Mouse (Mus musculus): ENCODE results near the gene Map4k2. TPM values are rescaled to one million over a fixed set of nuclear protein-coding genes. Genes with fewer than 3 reads are reported as not detected.
"Not testable (repeated sequence)": the region's sequence is repeated elsewhere in the genome, so short reads cannot be mapped to it uniquely, and the experiment has no call there.

The Map4k2 gene
- polyA plus RNA-seq, 1 experiment from 2014 or later = 4.3 TPM

- peak overlapping the region; percentile 88; the same call in 1 of the 2 replicates for H3K27ac ChIP-seq (ENCODE audit: low read depth, low read length)
- no peak for TF ChIP-seq CTCF (IDR thresholded peaks at IDR 0.05; ENCODE audit: low read depth)
- H3K9me3 ChIP-seq (ENCODE audit: control insufficient read depth) = no peaks in the 10 kb centered on the region
- peaks cover 14% of the 10 kb centered on the region for H3K36me3 ChIP-seq (ENCODE audit: control insufficient read depth, insufficient read depth)
- 53% methylated on average over 8 of the region's 8 CpGs for WGBS
- H3K27me3 ChIP-seq (replicated peaks; ENCODE audit: control insufficient read depth, insufficient read depth, low read length) = no peaks in the 10 kb centered on the region
- H3K4me3 ChIP-seq (ENCODE audit: low read depth, low read length) = peak overlapping the region; percentile 61
- peaks cover 3% of the 10 kb centered on the region; the same call in 1 of the 2 replicates for H3K4me1 ChIP-seq (replicated peaks; ENCODE audit: control insufficient read depth, insufficient read depth, low read length)
- no peak for ATAC-seq
- H3K4me2 ChIP-seq (replicated peaks; ENCODE audit: low read depth) = peak overlapping the region; percentile 76
- peak overlapping the region; percentile 80; the same call in 1 of the 2 replicates for H3K9ac ChIP-seq (ENCODE audit: low read depth, low read length)
Measured at GRCm38 (mm10) chr19:6305517-6306115, 35.3 kb upstream of the Map4k2 start.

GRCm38 (mm10) chr19:6306137-6306551 lies 34.8 kb upstream of the Map4k2 start, which contains the start of gene Cdc42bpg:
Cdc42bpg (plus strand) TSS chr19:6306456.
- H3K9ac ChIP-seq (ENCODE audit: low read depth, low read length) = peak within 1 kb of the TSS; percentile 80
- under 1% methylated on average over 30 of the region's 38 CpGs for WGBS
- H3K27me3 ChIP-seq (replicated peaks; ENCODE audit: control insufficient read depth, insufficient read depth, low read length) = no peaks in the 10 kb centered on the region
- H3K4me3 ChIP-seq (ENCODE audit: low read depth, low read length) = peak within 1 kb of the TSS; percentile 61
- ATAC-seq = peak; percentile 87
- TF ChIP-seq CTCF (IDR thresholded peaks at IDR 0.05; ENCODE audit: low read depth) = no peak
- H3K4me2 ChIP-seq (replicated peaks; ENCODE audit: low read depth) = peak within 1 kb of the TSS; percentile 76
- H3K4me1 ChIP-seq (replicated peaks; ENCODE audit: control insufficient read depth, insufficient read depth, low read length) = peaks cover 3% of the 10 kb centered on the region; the same call in 1 of the 2 replicates
- H3K9me3 ChIP-seq (ENCODE audit: control insufficient read depth) = no peaks in the 10 kb centered on the region
- H3K36me3 ChIP-seq (ENCODE audit: control insufficient read depth, insufficient read depth) = peaks cover 16% of the 10 kb centered on the region
- peak within 1 kb of the TSS; percentile 88 for H3K27ac ChIP-seq (ENCODE audit: low read depth, low read length)

- TF ChIP-seq CTCF (IDR thresholded peaks at IDR 0.05; ENCODE audit: low read depth) = peak; percentile 96
- peak overlapping the region; percentile 76 for H3K4me2 ChIP-seq (replicated peaks; ENCODE audit: low read depth)
- H3K36me3 ChIP-seq (ENCODE audit: control insufficient read depth, insufficient read depth) = peaks cover 21% of the 10 kb centered on the region
- peak overlapping the region; percentile 80 for H3K9ac ChIP-seq (ENCODE audit: low read depth, low read length)
- peak; percentile 75 for ATAC-seq
- no peaks in the 10 kb centered on the region for H3K27me3 ChIP-seq (replicated peaks; ENCODE audit: control insufficient read depth, insufficient read depth, low read length)
- under 1% methylated on average over 33 of the region's 34 CpGs for WGBS
- H3K4me1 ChIP-seq (replicated peaks; ENCODE audit: control insufficient read depth, insufficient read depth, low read length) = peaks cover 3% of the 10 kb centered on the region; the same call in 1 of the 2 replicates
- peak overlapping the region; percentile 61 for H3K4me3 ChIP-seq (ENCODE audit: low read depth, low read length)
- H3K9me3 ChIP-seq (ENCODE audit: control insufficient read depth) = no peaks in the 10 kb centered on the region
- peak overlapping the region; percentile 88 for H3K27ac ChIP-seq (ENCODE audit: low read depth, low read length)
Measured at GRCm38 (mm10) chr19:6306586-6306985, 34.3 kb upstream of the Map4k2 start.

GRCm38 (mm10) chr19:6307733-6308531 lies 33.0 kb upstream of the Map4k2 start:
- no peak for TF ChIP-seq CTCF (IDR thresholded peaks at IDR 0.05; ENCODE audit: low read depth)
- Histone ChIP-seq H3K27me3 (replicated peaks; ENCODE audit: control insufficient read depth, insufficient read depth, low read length) (no peaks in the 10 kb centered on the region), H3K9me3 (ENCODE audit: control insufficient read depth) (no peaks in the 10 kb centered on the region), H3K9ac (ENCODE audit: low read depth, low read length) (peak overlapping the region; percentile 31; the same call in 1 of the 2 replicates), H3K4me1 (replicated peaks; ENCODE audit: control insufficient read depth, insufficient read depth, low read length) (peaks cover 3% of the 10 kb centered on the region; the same call in 1 of the 2 replicates), H3K36me3 (ENCODE audit: control insufficient read depth, insufficient read depth) (peaks cover 32% of the 10 kb centered on the region), H3K4me2 (replicated peaks; ENCODE audit: low read depth) (peak overlapping the region; percentile 76), H3K4me3 (ENCODE audit: low read depth, low read length) (peak overlapping the region; percentile 61; the same call in 1 of the 2 replicates), H3K27ac (ENCODE audit: low read depth, low read length) (peak overlapping the region; percentile 41)
- no peak for ATAC-seq
- WGBS = 52% methylated on average over 9 of the region's 9 CpGs

GRCm38 (mm10) chr19:6310181-6310580 lies 30.8 kb upstream of the Map4k2 start:
- no peak overlapping the region for H3K4me2 ChIP-seq (replicated peaks; ENCODE audit: low read depth)

GRCm38 (mm10) chr19:6311783-6312182 lies 29.2 kb upstream of the Map4k2 start:
- H3K27ac ChIP-seq (ENCODE audit: low read depth, low read length); H3K27me3 ChIP-seq (replicated peaks; ENCODE audit: control insufficient read depth, insufficient read depth, low read length); ATAC-seq; H3K9me3 ChIP-seq (ENCODE audit: control insufficient read depth); H3K4me1 ChIP-seq (replicated peaks; ENCODE audit: control insufficient read depth, insufficient read depth, low read length); H3K4me2 ChIP-seq (replicated peaks; ENCODE audit: low read depth); H3K4me3 ChIP-seq (ENCODE audit: low read depth, low read length); H3K9ac ChIP-seq (ENCODE audit: low read depth, low read length): not testable (repeated sequence)
- 72% methylated on average over 3 of the region's 3 CpGs for WGBS
- H3K36me3 ChIP-seq (ENCODE audit: control insufficient read depth, insufficient read depth) = peaks cover 71% of the 10 kb centered on the region

More at GRCm38 (mm10) chr19:6310181-6310580, 30.8 kb upstream of the Map4k2 start:
- no peaks in the 10 kb centered on the region for H3K27me3 ChIP-seq (replicated peaks; ENCODE audit: control insufficient read depth, insufficient read depth, low read length)
- no peak for TF ChIP-seq CTCF (IDR thresholded peaks at IDR 0.05; ENCODE audit: low read depth)
- no peak for ATAC-seq
- H3K4me1 ChIP-seq (replicated peaks; ENCODE audit: control insufficient read depth, insufficient read depth, low read length) = peaks cover 3% of the 10 kb centered on the region; the same call in 1 of the 2 replicates
- peaks cover 55% of the 10 kb centered on the region for H3K36me3 ChIP-seq (ENCODE audit: control insufficient read depth, insufficient read depth)
- no peak overlapping the region for H3K4me3 ChIP-seq (ENCODE audit: low read depth, low read length)
- no peak overlapping the region for H3K9ac ChIP-seq (ENCODE audit: low read depth, low read length)
- H3K9me3 ChIP-seq (ENCODE audit: control insufficient read depth) = no peaks in the 10 kb centered on the region
- no peak overlapping the region for H3K27ac ChIP-seq (ENCODE audit: low read depth, low read length)
- WGBS = 87% methylated on average over 5 of the region's 5 CpGs
